Mouse (Mus musculus) lung, embryonic 15.5 days (tissue): Measurements from ENCODE around the gene Olfr1509. TPM values are rescaled to one million over a fixed set of nuclear protein-coding genes. Genes with fewer than 3 reads are reported as not detected.

ENCODE experiments used
- polyA plus RNA-seq: library from polyadenylated mRNA; unstranded; fragments of >200 nt; fragmentation: Nextera tagmentation; extraction: Ambion mirVana; gene quantifications from 2 replicates; pipeline ENCODE4 v1.2.1, GENCODE M21; 2015

The Olfr1509 gene
- polyA plus RNA-seq, 1 experiment from 2014 or later, result not detected

Other genes with a start within 250 kb of the Olfr1509 start
- 62.4 and 64.6 TPM in 2 replicates for gene Supt16, start 245.6 kb upstream of the Olfr1509 start, polyA plus RNA-seq
- 31.4 and 33.3 TPM in 2 replicates for gene Chd8, start 185.2 kb upstream of the Olfr1509 start, polyA plus RNA-seq
- gene Tox4, start 163.8 kb upstream of the Olfr1509 start, polyA plus RNA-seq, result 40.5 and 44.7 TPM in 2 replicates
- gene Rab2b, start 163.4 kb upstream of the Olfr1509 start, polyA plus RNA-seq, result 16.7 and 16.8 TPM in 2 replicates
- 47.0 and 47.1 TPM in 2 replicates for gene Mettl3, start 137.9 kb upstream of the Olfr1509 start, polyA plus RNA-seq
- gene Sall2, start 114.2 kb upstream of the Olfr1509 start, polyA plus RNA-seq, result 16.2 and 16.9 TPM in 2 replicates
- gene Olfr1513, start 86.6 kb upstream of the Olfr1509 start, polyA plus RNA-seq, result not detected in 2 replicates
- not detected in 2 replicates for gene Olfr1512, start 63.8 kb upstream of the Olfr1509 start, polyA plus RNA-seq
- gene Olfr1511, start 45.6 kb upstream of the Olfr1509 start, polyA plus RNA-seq, result not detected in 2 replicates
- gene Olfr1510, start 28.6 kb upstream of the Olfr1509 start, polyA plus RNA-seq, result not detected in 2 replicates
- gene Olfr1508, start 24.5 kb downstream of the Olfr1509 start, polyA plus RNA-seq, result not detected in 2 replicates
- not detected in 2 replicates for gene Olfr1507, start 52.8 kb downstream of the Olfr1509 start, polyA plus RNA-seq